Mouse (Mus musculus): ENCODE measurements around the gene Mycl.

The Mycl gene

GRCm38 (mm10) chr4:122995404-122996220 is at the start of gene Mycl:
Mycl (plus strand) TSS chr4:122995652.
- peak; percentile 90 for DNase-seq (ENCODE audit: low spot score)

- DNase-seq (ENCODE audit: low spot score), result no peak
These were observed 48.2 kb upstream of the Mycl start for GRCm38 (mm10) chr4:122947223-122947622.

GRCm38 (mm10) chr4:122949096-122949495 is 46.4 kb upstream of the Mycl start:
- DNase-seq (ENCODE audit: low spot score), result no peak

DNA sequence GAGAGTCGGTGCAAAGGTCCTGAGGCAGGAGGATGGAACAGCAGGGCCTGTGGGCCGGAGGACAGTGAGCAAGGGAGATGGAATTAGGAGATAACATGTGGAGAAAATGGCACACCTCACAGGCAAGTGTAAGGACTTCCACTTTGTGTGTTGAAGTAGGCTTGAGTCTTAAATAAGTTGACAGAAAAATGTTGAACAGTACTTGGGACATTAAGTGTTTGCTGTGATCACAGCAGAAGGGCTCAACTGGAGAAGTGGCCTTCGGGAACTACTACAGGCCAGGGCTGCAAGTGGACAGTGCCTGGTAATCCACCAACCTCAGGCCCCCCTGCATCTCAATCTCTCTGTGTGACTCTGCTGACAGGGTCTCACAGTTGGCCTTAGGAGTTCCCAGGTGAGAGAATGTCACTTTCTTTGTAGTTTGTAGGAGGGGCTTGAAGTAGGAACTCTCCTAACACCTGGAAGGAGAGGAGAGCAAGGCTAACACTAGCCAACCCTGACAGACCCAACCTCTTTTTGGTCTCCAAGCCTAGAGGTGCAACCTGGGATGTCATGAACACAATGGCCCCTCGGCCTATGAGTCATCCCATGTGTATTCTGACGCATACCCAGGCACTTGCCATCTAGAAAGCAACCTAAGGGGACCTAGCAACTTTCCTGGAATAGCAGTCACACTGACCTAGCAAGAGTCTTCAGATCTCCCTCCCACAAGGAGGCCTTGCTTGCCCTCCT is 40.6 kb upstream of the Mycl start:
- DNase-seq (ENCODE audit: low spot score), result no peak

- DNase-seq (ENCODE audit: low spot score), result peak; percentile 90
These were observed 39.9 kb upstream of the Mycl start for GRCm38 (mm10) chr4:122955412-122956136.

DNA sequence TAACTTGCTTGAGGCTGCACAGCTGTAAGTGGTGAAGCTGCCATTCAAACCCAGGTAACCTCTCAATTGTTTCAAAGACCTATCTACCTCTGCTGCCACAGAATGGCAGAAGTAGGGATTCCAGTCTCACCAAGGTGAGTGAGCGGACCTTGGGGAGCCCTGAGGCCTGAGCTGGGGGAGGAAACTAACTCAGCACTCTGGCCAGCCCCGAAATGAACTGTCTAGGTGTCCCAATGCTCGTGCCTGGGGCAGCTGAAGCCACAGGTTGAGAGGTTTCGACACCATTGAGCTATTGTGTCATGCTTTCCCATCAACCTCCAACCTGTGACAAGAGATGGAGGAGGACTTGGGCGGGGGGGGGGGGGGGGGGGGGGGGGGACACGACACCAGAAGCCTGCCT is 39.2 kb upstream of the Mycl start:
- DNase-seq (ENCODE audit: low spot score), result no peak

DNA sequence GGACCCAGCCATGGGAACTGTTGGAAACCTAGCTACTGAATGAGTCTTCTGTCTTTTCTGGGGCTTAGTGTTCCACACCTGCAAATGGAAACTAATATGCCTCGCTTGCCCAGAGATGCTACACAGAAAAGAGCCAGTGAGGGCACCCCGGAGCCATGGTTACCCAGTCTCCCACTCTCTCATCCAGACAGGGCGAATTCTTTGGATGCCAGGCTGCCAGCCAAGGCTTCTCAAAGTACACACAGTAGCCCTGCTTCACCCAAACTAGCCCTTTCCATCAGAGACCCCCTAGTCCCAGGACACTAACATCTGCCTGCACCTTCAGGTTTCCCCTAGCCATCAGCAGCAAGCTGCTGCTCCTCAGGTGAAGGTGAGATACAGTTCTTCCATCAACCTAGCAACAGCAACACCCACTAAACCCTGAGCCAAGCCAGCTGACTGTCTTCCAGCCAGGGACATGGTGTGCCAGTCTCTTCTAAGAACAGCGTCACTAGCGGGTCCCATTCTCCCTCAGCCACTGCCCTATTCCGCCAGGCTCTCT is 36.9 kb upstream of the Mycl start:
- peak; percentile 62 for DNase-seq (ENCODE audit: low spot score)

- no peak for DNase-seq (ENCODE audit: low spot score)
These were observed 35.6 kb upstream of the Mycl start for GRCm38 (mm10) chr4:122959816-122960215.

DNA sequence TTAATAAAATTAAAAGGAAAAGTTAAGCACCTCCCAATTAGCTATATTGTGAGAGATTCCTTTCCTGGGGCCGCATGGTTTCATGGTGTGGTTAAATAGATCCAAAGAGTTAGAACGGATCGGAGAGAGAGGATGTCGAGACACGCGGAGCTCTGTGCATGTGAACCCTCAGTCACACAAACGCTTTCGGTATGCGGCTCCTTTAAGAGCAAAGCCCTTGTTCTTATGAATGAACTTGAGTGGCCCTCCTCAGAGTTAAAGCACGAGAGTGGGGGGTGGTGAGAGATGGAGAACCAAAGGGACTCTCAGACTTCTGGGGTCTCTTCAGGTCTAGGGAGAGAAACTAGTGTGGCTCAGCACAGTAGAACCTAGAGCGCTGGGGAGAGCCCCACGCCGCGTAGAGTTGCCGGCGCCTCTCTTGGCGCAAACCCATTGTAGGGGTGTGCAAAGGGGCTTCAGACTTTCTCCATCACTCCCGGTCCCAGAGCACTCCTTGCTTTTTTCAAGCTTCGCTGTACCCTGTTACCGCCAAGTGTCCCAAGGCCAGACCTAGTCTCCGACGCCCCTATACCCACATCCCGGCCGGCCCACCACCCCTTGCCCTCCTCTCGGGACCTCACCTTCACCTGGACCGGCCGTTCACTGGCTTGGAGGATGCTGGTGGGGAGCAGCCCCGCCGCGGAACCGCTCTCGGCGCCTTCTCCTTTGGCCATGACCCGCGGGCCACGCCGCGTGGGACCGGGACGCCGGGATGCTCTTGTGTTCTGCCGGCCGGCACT is 34.9 kb upstream of the Mycl start:
- no peak for DNase-seq (ENCODE audit: low spot score)

- peak; percentile 59 for DNase-seq (ENCODE audit: low spot score)
These were observed 34.3 kb upstream of the Mycl start, which contains the start of gene Mfsd2a for GRCm38 (mm10) chr4:122961100-122961567. Mfsd2a (minus strand) TSS chr4:122961188.

DNA sequence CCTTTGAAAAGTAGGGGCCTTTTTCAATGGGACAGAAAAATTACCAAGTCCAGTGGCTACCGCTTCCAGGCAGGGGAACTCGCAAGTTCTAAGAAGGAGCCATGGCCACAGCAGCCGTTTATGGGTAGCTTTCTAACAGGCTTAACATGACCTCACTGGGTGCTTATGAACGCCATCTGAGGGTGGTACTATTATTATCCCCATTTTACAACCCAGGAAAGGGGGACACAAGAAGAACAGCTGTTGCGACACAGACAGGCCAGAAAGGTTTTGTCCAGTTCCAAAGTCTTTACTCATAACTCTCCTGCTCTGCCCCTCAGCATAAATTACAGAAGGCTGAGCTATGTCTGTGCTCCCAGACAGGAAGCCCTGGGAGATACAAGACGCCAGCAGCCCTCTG is 33.9 kb upstream of the Mycl start:
- DNase-seq (ENCODE audit: low spot score), result no peak

DNA sequence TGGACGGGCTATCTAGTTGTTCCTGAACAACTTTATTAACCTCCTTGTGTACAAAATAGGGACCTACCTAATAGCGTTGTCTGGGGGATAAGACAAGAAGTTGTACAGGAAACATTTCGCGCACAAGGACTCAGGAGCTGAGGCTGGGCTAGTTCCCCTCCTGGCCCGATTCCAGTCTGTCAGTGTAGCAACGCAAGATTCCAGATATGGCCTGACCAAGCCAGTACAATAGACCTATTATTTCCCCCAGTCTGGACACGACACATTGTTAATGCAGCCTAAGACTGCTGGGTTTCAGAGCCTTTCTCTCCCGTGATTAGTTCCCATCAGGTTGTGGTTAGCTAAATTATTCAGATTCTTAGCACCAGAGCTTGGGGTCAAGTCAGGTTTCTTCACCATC is 32.7 kb upstream of the Mycl start:
- no peak for DNase-seq (ENCODE audit: low spot score)

DNA sequence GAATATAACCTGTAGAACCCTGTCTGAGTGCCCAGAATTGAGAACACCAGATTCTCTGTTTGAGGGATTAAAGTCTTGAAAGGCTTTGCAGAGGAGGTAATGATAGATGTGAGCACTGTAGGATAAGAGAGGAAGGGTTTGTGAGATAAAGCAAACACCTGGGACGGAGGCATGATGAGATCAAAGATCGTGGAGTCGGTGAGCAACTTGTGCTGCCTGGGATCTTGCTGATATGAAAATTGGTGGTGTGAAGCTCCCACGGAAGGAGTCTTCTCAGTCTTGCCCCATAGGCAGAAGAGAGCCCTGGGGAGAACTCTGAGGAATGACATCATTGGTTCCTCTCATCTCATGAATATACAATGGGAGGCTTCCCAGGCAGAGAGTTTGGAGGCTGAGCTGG is 27.3 kb upstream of the Mycl start:
- DNase-seq (ENCODE audit: low spot score), result no peak

- DNase-seq (ENCODE audit: low spot score), result no peak
These were observed 24.3 kb upstream of the Mycl start for GRCm38 (mm10) chr4:122971191-122971590.

GRCm38 (mm10) chr4:122971646-122972045 is 23.8 kb upstream of the Mycl start:
- DNase-seq (ENCODE audit: low spot score), result no peak

GRCm38 (mm10) chr4:122972056-122972455 is 23.4 kb upstream of the Mycl start:
- no peak for DNase-seq (ENCODE audit: low spot score)

DNA sequence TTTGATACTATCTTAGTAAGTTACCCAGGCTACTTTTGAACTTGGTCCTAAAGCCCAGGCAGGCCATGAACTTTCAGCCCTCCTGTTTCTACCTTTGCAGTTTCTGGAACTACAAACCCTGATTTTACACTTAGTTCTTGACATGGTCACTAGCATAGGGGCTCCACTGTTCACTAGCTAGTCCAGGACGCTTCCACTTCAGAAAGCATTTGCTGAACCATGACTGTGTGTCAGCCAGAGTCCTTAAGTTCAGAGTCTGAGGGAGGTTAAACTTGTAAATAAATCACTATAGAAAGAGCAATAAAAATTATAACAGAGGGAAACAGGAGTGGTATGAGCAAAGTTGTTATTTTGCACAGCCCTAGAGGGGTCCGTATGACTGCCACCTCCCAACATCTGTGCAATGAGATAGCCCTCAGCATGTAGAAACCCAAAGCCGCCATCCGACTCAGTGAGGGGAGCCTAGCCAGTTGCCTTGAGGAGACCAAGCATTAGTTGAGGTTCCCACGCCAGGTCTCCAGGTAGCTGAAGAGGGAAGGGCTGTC is 20.4 kb upstream of the Mycl start:
- no peak for DNase-seq (ENCODE audit: low spot score)

GRCm38 (mm10) chr4:122976885-122977284 is 18.6 kb upstream of the Mycl start:
- no peak for DNase-seq (ENCODE audit: low spot score)

DNA sequence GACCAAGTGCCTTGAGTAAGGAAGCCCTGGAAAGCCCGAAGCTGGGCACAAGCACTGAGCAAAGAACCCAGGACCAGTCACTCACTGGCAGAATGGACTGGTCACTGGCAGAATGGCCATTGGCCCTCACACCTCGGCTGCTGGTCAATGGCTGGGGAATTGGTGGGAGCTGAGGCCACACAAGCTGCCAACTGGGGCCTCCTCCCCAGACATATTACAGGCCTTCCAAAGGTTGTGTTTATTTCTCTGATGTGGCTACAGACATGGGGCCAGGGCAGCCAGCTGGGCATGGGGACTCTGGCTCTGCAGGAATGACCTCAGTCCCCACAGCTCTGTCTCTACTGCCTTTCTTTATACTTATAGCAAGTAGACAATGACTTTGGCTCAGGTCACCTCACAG is 16.6 kb upstream of the Mycl start:
- no peak for DNase-seq (ENCODE audit: low spot score)

GRCm38 (mm10) chr4:122979826-122980225 is 15.6 kb upstream of the Mycl start:
- DNase-seq (ENCODE audit: low spot score), result no peak

DNA sequence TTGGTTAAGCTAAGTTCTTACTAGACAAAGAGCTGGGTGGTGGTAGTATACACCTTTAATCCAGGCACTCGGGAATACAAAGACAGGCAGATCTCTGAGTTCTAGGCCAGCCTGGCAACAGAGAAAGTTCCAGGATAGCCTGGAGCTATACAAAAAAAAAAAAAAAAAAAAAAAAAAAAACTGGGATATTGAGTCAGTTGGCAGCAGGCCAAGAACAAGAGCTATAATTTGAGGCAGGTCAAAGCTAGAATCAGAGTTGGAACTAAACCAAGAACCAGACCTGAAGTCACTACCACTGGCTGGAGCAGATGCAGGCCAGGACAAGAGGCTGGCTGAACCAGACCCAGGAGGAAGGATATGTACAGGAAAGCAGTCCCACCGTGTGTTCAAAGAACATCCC is 14.8 kb upstream of the Mycl start:
- no peak for DNase-seq (ENCODE audit: low spot score)
